22 mouse cellular contexts compared by ENCODE assay signal in the genomic region with DNA sequence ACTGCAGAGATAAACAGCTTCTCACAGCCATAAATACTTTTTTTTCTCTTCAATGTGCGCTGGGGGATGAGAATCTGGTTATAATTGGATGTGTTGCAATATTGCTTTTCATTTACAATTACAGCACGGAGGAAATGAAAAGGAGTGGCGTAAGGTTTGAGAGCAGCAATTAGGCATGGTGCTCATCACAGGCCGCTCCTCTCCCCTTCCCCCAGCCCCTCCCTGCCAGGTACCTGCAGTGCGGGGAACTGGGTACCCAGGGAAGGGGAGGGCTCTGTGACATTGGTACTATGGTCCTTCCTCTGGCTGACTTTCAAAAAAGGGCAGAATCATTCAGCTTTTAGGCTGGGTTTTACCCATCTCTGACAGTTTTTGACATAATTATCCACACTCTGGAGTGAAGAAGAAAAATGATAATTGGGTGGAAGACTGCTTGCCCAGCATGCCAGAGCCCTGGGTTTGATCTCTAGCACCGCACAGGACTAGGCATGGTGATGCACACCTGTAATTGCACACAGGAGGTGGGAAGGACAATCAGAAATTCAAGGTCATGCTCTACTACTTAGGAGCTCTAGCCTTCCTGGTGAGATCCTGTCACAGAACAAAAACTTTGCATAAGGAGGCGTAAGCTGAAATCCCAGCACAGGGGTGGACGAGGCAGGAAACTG. TPM values are rescaled to one million over a fixed set of nuclear protein-coding genes. Genes with fewer than 3 reads are reported as not detected.
DNase-seq lines count a peak whose midpoint lies in the region; ATAC-seq and TF ChIP-seq lines count a peak whose summit lies in the region.
"Had no signal": no experiment of that assay in that cellular context is flagged by ENCODE, and none has a peak within 500 bp of the region (broad histone marks: within the 10 kb centered on the region; RNA-seq: fewer than 3 reads in every experiment).

No protein-coding gene starts in this region.

- no peaks in the 10 kb centered on the region for H3K9me3 ChIP-seq in hindbrain, embryonic 13.5 days
- no peaks in the 10 kb centered on the region for H3K9me3 ChIP-seq in hindbrain, embryonic 11.5 days (ENCODE audit: control insufficient read depth, low read length)
- no peaks in the 10 kb centered on the region for H3K9me3 ChIP-seq in hindbrain, postnatal 0 days (ENCODE audit: low read length)
- H3K9me3 ChIP-seq in hindbrain, embryonic 12.5 days (replicated peaks), result no peaks in the 10 kb centered on the region
- no peaks in the 10 kb centered on the region for H3K9me3 ChIP-seq in neural tube, embryonic 13.5 days
- H3K9me3 ChIP-seq: forebrain, embryonic 10.5 days; forebrain, embryonic 13.5 days had no signal

- H3K27ac ChIP-seq in hindbrain, embryonic 13.5 days, result no peak overlapping the region
- no peak overlapping the region for H3K27ac ChIP-seq in hindbrain, embryonic 11.5 days (ENCODE audit: low read depth, low read length)
- no peak overlapping the region for H3K27ac ChIP-seq in hindbrain, postnatal 0 days
- no peak overlapping the region for H3K27ac ChIP-seq in hindbrain, embryonic 12.5 days
- peak overlapping the region; percentile 49; the same call in 1 of the 2 replicates for H3K27ac ChIP-seq in neural tube, embryonic 13.5 days (replicated peaks)
- H3K27ac ChIP-seq: forebrain, embryonic 10.5 days; forebrain, embryonic 13.5 days had no signal

- no peak for DNase-seq in hindbrain, embryonic 11.5 days (ENCODE audit: low spot score)
- DNase-seq in hindbrain, postnatal 0 days (ENCODE audit: low spot score), result peak; percentile 7
- DNase-seq in neural tube, embryonic 10.5 days (ENCODE audit: extremely low spot score, low spot score), result no peak
- DNase-seq in telencephalon, adult 2 months (ENCODE audit: low read depth, low spot score), result peak; percentile 2
- DNase-seq in adipocyte (ENCODE audit: low spot score), result no peak
- DNase-seq: adrenal gland, postnatal 10 days; adrenal gland, postnatal 36 days; cerebellum, adult 11-12 months; cerebellum, adult 8-10 months; cerebellum, postnatal 10 days; cerebellum, postnatal 36 days; gastrocnemius, postnatal 14 days had no signal

- no peak for TF ChIP-seq CTCF in hindbrain, postnatal 0 days (IDR thresholded peaks at IDR 0.05; ENCODE audit: low read depth)

- ATAC-seq in hindbrain, embryonic 13.5 days (ENCODE audit: low FRiP score), result peak; percentile 75
- ATAC-seq in hindbrain, embryonic 11.5 days (ENCODE audit: low FRiP score), result no peak
- no peak for ATAC-seq in hindbrain, postnatal 0 days
- ATAC-seq in hindbrain, embryonic 12.5 days (ENCODE audit: low FRiP score), result no peak
- peak; percentile 77 for ATAC-seq in neural tube, embryonic 13.5 days (ENCODE audit: low read depth)
- ATAC-seq: activated CD4-positive, CD25-positive, alpha-beta regulatory T cell, adult 4 months; forebrain, embryonic 13.5 days; forebrain, embryonic 16.5 days; inflammation-experienced regulatory T-cells, adult 6 months; intestine, embryonic 16.5 days had no signal

- 66% methylated on average over 8 of the region's 8 CpGs for WGBS in hindbrain, embryonic 13.5 days
- 68% methylated on average over 8 of the region's 8 CpGs for WGBS in hindbrain, embryonic 11.5 days
- WGBS in hindbrain, postnatal 0 days, result 57% methylated on average over 8 of the region's 8 CpGs
- WGBS in hindbrain, embryonic 12.5 days, result 75% methylated on average over 8 of the region's 8 CpGs
- WGBS in neural tube, embryonic 13.5 days, result 53% methylated on average over 8 of the region's 8 CpGs

- no peaks in the 10 kb centered on the region for H3K27me3 ChIP-seq in hindbrain, embryonic 13.5 days
- H3K27me3 ChIP-seq in hindbrain, embryonic 11.5 days (ENCODE audit: control insufficient read depth, insufficient read depth, low read length), result no peaks in the 10 kb centered on the region
- no peaks in the 10 kb centered on the region for H3K27me3 ChIP-seq in hindbrain, postnatal 0 days (ENCODE audit: insufficient read depth, low read length)
- no peaks in the 10 kb centered on the region for H3K27me3 ChIP-seq in hindbrain, embryonic 12.5 days
- no peaks in the 10 kb centered on the region for H3K27me3 ChIP-seq in neural tube, embryonic 13.5 days
- H3K27me3 ChIP-seq: forebrain, embryonic 13.5 days had no signal

- no peak overlapping the region for H3K4me3 ChIP-seq in hindbrain, embryonic 13.5 days
- H3K4me3 ChIP-seq in hindbrain, embryonic 11.5 days (ENCODE audit: low read depth, low read length), result no peak overlapping the region
- H3K4me3 ChIP-seq in hindbrain, postnatal 0 days (ENCODE audit: low read length), result no peak overlapping the region
- no peak overlapping the region for H3K4me3 ChIP-seq in hindbrain, embryonic 12.5 days
- H3K4me3 ChIP-seq in neural tube, embryonic 13.5 days, result no peak overlapping the region
- H3K4me3 ChIP-seq: forebrain, embryonic 10.5 days; forebrain, embryonic 13.5 days had no signal

- H3K4me2 ChIP-seq in hindbrain, embryonic 13.5 days, result no peak overlapping the region
- no peak overlapping the region for H3K4me2 ChIP-seq in hindbrain, embryonic 11.5 days (replicated peaks; ENCODE audit: low read depth, low read length)
- H3K4me2 ChIP-seq in hindbrain, postnatal 0 days (ENCODE audit: low read depth, low read length), result no peak overlapping the region
- no peak overlapping the region for H3K4me2 ChIP-seq in hindbrain, embryonic 12.5 days (replicated peaks)
- H3K4me2 ChIP-seq in neural tube, embryonic 13.5 days, result no peak overlapping the region
- H3K4me2 ChIP-seq: forebrain, embryonic 13.5 days; heart, embryonic 11.5 days had no signal

- 0 out of 2 replicates have a peak, but pooled peaks cover 1% of the 10 kb centered on the region for H3K4me1 ChIP-seq in hindbrain, embryonic 13.5 days (replicated peaks)
- H3K4me1 ChIP-seq in hindbrain, embryonic 11.5 days (replicated peaks; ENCODE audit: control insufficient read depth, insufficient read depth, low read length), result no peaks in the 10 kb centered on the region
- H3K4me1 ChIP-seq in hindbrain, postnatal 0 days (ENCODE audit: insufficient read depth, low read length), result 0 out of 2 replicates have a peak, but pooled peaks cover 3% of the 10 kb centered on the region
- no peaks in the 10 kb centered on the region for H3K4me1 ChIP-seq in hindbrain, embryonic 12.5 days
- H3K4me1 ChIP-seq in neural tube, embryonic 13.5 days (replicated peaks), result peaks cover 12% of the 10 kb centered on the region
- H3K4me1 ChIP-seq: forebrain, embryonic 10.5 days; forebrain, embryonic 13.5 days had no signal

- H3K36me3 ChIP-seq in hindbrain, embryonic 13.5 days, result no peaks in the 10 kb centered on the region
- H3K36me3 ChIP-seq in hindbrain, embryonic 11.5 days (ENCODE audit: control insufficient read depth, insufficient read depth, low read length), result no peaks in the 10 kb centered on the region
- H3K36me3 ChIP-seq in hindbrain, postnatal 0 days (ENCODE audit: insufficient read depth, low read length), result no peaks in the 10 kb centered on the region
- no peaks in the 10 kb centered on the region for H3K36me3 ChIP-seq in hindbrain, embryonic 12.5 days
- H3K36me3 ChIP-seq in neural tube, embryonic 13.5 days, result no peaks in the 10 kb centered on the region
- H3K36me3 ChIP-seq: forebrain, embryonic 10.5 days had no signal

- no peak overlapping the region for H3K9ac ChIP-seq in hindbrain, embryonic 13.5 days
- H3K9ac ChIP-seq in hindbrain, embryonic 11.5 days (ENCODE audit: low read depth, low read length), result no peak overlapping the region
- H3K9ac ChIP-seq in hindbrain, postnatal 0 days (replicated peaks; ENCODE audit: low read length), result no peak overlapping the region
- H3K9ac ChIP-seq in hindbrain, embryonic 12.5 days, result no peak overlapping the region
- H3K9ac ChIP-seq in neural tube, embryonic 13.5 days, result no peak overlapping the region
- H3K9ac ChIP-seq: forebrain, embryonic 13.5 days had no signal

RNA-seq across cellular contexts. Expression of a gene that starts 59.1 kb away (rescaled TPM):
- polyA plus RNA-seq in hindbrain, embryonic 13.5 days (2015; fragmentation: Nextera tagmentation; extraction: Ambion mirVana), result 14.9 and 15.7 TPM in 2 replicates
- 14.3 and 14.8 TPM in 2 replicates for polyA plus RNA-seq in hindbrain, embryonic 11.5 days (2014; fragmentation: Nextera tagmentation; extraction: Ambion mirVana)
- 12.7 and 16.2 TPM in 2 replicates for total RNA-seq in hindbrain, postnatal 0 days (2014; rRNA removed)
- 14.1 and 14.5 TPM in 2 replicates for polyA plus RNA-seq in hindbrain, postnatal 0 days (2015; fragmentation: Nextera tagmentation; extraction: Ambion mirVana)
- polyA plus RNA-seq in hindbrain, embryonic 12.5 days (2016; fragmentation: Nextera tagmentation; extraction: Ambion mirVana), result 17.3 and 18.1 TPM in 2 replicates
- 13.6 and 15.1 TPM in 2 replicates for polyA plus RNA-seq in neural tube, embryonic 13.5 days (2015; fragmentation: Nextera tagmentation; extraction: Ambion mirVana)

Comparison
In these comparisons a context has a peak if more than half of its experiments do, and no peak if none do; other contexts are left out.
1. ATAC-seq: peak in hindbrain, embryonic 13.5 days (single experiment) and neural tube, embryonic 13.5 days (single experiment); none in hindbrain, embryonic 11.5 days (single experiment), hindbrain, postnatal 0 days (single experiment) and hindbrain, embryonic 12.5 days (single experiment).
2. DNase-seq: peak in hindbrain, postnatal 0 days (single experiment) and telencephalon, adult 2 months (single experiment); none in hindbrain, embryonic 11.5 days (single experiment), neural tube, embryonic 10.5 days (single experiment) and adipocyte (single experiment).